Mouse (Mus musculus) kidney, adult 2 months (tissue): ENCODE results near the gene Dnmt1.

Experiments used
- CTCF ChIP-seq: fragments of 200-500 bp; conservative IDR thresholded peaks from 2 replicates; pipeline ENCODE4 v1.5.1; 2011; ENCODE audit warnings: low read depth, mild to moderate bottlenecking, control low read depth, low read length, moderate library complexity, mixed read lengths; ENCODE audit not compliant: insufficient read depth, insufficient read length
- POLR2A ChIP-seq: fragments of 200-500 bp; IDR thresholded peaks from one replicate; pipeline ENCODE4 v1.6.1; 2011; ENCODE audit warnings: low read depth, low read length, control low read depth

GRCm38 (mm10) chr9:20877118-20878040, 82.3 kb downstream of the Dnmt1 start:
- TF ChIP-seq CTCF (no peak), POLR2A (no peak)
